Mouse (Mus musculus) brain, embryonic 14.5 days (tissue): ENCODE results near the gene Nmnat3.

Source experiments
- CTCF ChIP-seq: fragments of 200-500 bp; IDR thresholded peaks from 2 replicates; pipeline ENCODE4 v1.5.1; 2012; ENCODE audit warnings: inconsistent platforms, mild to moderate bottlenecking, moderate library complexity, borderline replicate concordance; ENCODE audit not compliant: insufficient read depth, insufficient read length; ENCODE audit errors: extremely low read depth
- POLR2A ChIP-seq: fragments of 200-500 bp; IDR thresholded peaks from 2 replicates; pipeline ENCODE4 v1.6.1; 2012; ENCODE audit warnings: mild to moderate bottlenecking, inconsistent platforms, borderline replicate concordance; ENCODE audit not compliant: poor library complexity, insufficient read depth, insufficient read length, severe bottlenecking; ENCODE audit errors: extremely low read depth

GRCm38 (mm10) chr9:98437819-98438218 is 150.6 kb downstream of the Nmnat3 start:
- TF ChIP-seq CTCF (no peak), POLR2A (no peak)
